Mouse (Mus musculus) ovary, adult 10 weeks (tissue): Measurements from ENCODE around the gene Ffar2. TPM values are rescaled to one million over a fixed set of nuclear protein-coding genes. Genes with fewer than 3 reads are reported as not detected.

Experiments used
- polyA plus RNA-seq: library from polyadenylated mRNA; stranded (reverse); fragments of 350-450 nt; fragmentation: Illumina TruSeq; extraction: RNeasy Lipid Tissue Mini Kit (QIAGEN cat#74804); gene quantifications from one replicate; pipeline ENCODE4 v1.2.3, GENCODE M21; 2014

Gene Ffar2
- 0.23 TPM for polyA plus RNA-seq

DNA sequence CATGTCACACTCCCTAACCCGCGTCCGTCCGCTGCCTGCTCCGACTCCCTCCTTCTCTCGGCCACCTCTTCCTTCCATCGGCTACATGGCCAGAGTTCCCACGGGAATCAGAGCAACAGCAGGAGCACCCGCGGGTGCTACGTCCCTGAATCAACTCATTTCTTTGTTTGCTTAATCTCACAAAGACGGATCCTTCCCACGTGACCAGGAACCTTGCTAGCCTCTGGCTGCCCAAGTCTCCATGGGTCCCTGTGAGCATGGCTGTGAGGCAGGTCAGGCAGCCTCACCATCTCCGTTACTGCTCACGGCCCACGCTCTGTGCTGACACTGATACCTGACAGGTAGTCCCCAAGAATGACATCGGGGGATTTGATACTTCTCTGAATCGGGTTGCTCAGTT lies at the start of gene Ffar2:
Gene Ffar2 (minus strand): TSS at position 101 of the 400 bp plus-strand sequence.

DNA sequence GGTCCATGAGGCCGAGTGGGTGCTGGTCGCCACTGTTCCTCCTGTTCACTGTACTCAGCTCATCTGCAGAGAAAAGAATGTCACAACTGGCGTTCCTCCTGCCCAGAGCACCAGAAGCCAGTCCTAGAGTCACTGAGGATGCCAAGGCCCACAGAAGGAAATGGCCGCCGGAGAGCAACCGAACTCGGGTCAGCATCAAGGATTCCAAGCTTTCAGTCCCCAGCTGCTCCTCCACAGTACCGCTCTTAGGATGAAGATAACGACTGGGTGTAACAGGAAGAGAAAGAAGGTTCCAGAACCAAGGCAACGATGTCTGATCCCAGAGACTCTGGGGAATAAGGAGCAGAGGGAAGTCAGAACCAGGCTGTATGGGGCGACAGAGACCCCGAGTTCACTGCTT lies 37.9 kb upstream of the Ffar2 start, which contains the start of gene Ffar1:
Gene Ffar1 (minus strand): TSS at position 101 of the 400 bp plus-strand sequence.

DNA sequence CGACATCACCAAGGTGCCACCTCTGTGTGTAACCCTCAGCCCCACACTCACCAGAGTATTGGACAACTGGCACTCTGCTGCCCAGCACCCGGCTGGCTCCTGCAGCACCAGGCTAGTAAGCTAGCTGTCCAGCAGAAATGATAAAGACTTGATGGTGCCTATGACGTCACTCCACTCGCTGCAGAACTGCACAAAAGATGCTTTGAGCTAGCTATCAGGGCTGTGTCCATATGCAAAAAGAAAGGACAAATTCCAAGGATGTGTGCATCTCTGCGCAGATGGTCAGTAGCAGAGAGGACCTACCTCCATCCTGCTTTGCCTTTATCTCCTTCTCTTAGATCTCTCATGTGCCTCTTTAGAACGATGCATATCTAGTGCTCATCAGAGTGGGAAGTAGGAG lies 32.5 kb upstream of the Ffar2 start, which contains the start of gene Ffar3:
Gene Ffar3 (minus strand): TSS at position 101 of the 400 bp plus-strand sequence.

DNA sequence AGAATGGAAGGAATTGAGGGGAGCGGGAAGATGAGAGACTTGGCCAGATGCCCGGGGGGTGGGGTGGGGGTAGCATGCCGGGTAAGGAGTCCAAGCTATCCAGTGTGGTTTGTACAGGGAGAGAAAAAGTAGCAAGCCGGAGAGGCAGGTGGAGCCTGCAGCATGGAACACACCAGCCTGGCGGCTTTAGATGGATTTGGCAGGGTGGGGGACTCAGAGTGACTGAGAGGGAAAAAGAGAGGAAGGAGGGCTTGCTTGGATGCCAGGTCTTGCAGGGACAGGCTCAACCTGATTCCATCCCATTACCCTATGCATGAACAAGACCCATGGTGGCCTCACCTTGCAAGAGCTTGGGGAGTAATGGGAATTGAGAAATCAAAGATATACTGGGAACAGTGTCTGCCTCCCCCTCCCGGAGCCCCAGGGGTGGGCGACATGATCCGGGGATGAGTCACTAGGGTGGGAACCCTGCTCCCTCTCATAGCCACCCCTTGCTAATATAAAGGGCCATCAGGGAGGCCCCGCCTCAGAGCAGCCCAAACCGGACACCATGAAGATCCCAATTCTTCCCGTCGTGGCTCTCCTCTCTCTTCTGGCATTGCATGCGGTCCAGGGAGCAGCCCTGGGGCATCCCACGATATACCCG lies 36.1 kb downstream of the Ffar2 start, which contains the start of gene Krtdap:
Gene Krtdap (plus strand): TSS at position 520 of the 646 bp plus-strand sequence.

Other genes with a start within 250 kb of the Ffar2 start
- gene Kmt2b, start 235.0 kb downstream of the Ffar2 start, polyA plus RNA-seq = 4.7 TPM
- not detected for gene Zbtb32, start 224.9 kb downstream of the Ffar2 start, polyA plus RNA-seq
- 0.34 TPM for gene Upk1a, start 210.9 kb downstream of the Ffar2 start, polyA plus RNA-seq
- gene Cox6b1, start 197.6 kb downstream of the Ffar2 start, polyA plus RNA-seq = 586 TPM
- gene Etv2, start 187.9 kb downstream of the Ffar2 start, polyA plus RNA-seq = not detected
- gene Rbm42, start 173.5 kb downstream of the Ffar2 start, polyA plus RNA-seq = not detected
- 1.1 TPM for gene Haus5, start 158.8 kb downstream of the Ffar2 start, polyA plus RNA-seq
- gene Pmis2, start 152.2 kb downstream of the Ffar2 start, polyA plus RNA-seq = not detected
- not detected for gene 2200002J24Rik, start 124.8 kb downstream of the Ffar2 start, polyA plus RNA-seq
- gene Atp4a, start 111.6 kb downstream of the Ffar2 start, polyA plus RNA-seq = not detected
- gene Tmem147, start 94.2 kb downstream of the Ffar2 start, polyA plus RNA-seq = 12.8 TPM
- gene Gapdhs, start 80.1 kb downstream of the Ffar2 start, polyA plus RNA-seq = not detected
- 1.2 TPM for gene Sbsn, start 72.3 kb downstream of the Ffar2 start, polyA plus RNA-seq
- 16.0 TPM for gene Dmkn, start 60.0 kb downstream of the Ffar2 start, polyA plus RNA-seq
- gene Krtdap, start 35.9 kb downstream of the Ffar2 start, polyA plus RNA-seq = not detected
- not detected for gene Ffar3, start 32.4 kb upstream of the Ffar2 start, polyA plus RNA-seq
- gene Ffar1, start 37.8 kb upstream of the Ffar2 start, polyA plus RNA-seq = not detected
- gene Cd22, start 56.6 kb upstream of the Ffar2 start, polyA plus RNA-seq = 4.0 TPM
- not detected for gene Mag, start 91.1 kb upstream of the Ffar2 start, polyA plus RNA-seq
- not detected for gene Hamp2, start 100.9 kb upstream of the Ffar2 start, polyA plus RNA-seq
- gene Hamp, start 120.3 kb upstream of the Ffar2 start, polyA plus RNA-seq = not detected
- gene Usf2, start 133.0 kb upstream of the Ffar2 start, polyA plus RNA-seq = 67.2 TPM
- 1.8 TPM for gene Lsr, start 149.7 kb upstream of the Ffar2 start, polyA plus RNA-seq
- gene Fam187b, start 150.0 kb upstream of the Ffar2 start, polyA plus RNA-seq = 0.71 TPM
- gene Fxyd5, start 218.7 kb upstream of the Ffar2 start, polyA plus RNA-seq = 6.0 TPM
- not detected for gene Fxyd7, start 227.7 kb upstream of the Ffar2 start, polyA plus RNA-seq
- 4.9 TPM for gene Fxyd1, start 233.4 kb upstream of the Ffar2 start, polyA plus RNA-seq
- 0.43 TPM for gene Lgi4, start 235.6 kb upstream of the Ffar2 start, polyA plus RNA-seq